31 mouse cellular contexts compared by ENCODE assay signal in genomic region chr15:101138675-101139074, GRCm38 (mm10). TPM values are rescaled to one million over a fixed set of nuclear protein-coding genes. Genes with fewer than 3 reads are reported as not detected.
"Had no signal": no experiment of that assay in that cellular context is flagged by ENCODE, and none has a peak within 500 bp of the region (broad histone marks: within the 10 kb centered on the region; RNA-seq: fewer than 3 reads in every experiment).

No protein-coding gene starts in this region.

- H3K4me3 ChIP-seq: limb, embryonic 10.5 days; limb, embryonic 13.5 days; liver, embryonic 12.5 days; liver, embryonic 15.5 days; midbrain, embryonic 12.5 days; midbrain, embryonic 15.5 days; neural tube, embryonic 12.5 days; neural tube, embryonic 15.5 days had no signal

- H3K36me3 ChIP-seq: liver, embryonic 12.5 days; liver, embryonic 15.5 days; midbrain, embryonic 12.5 days; midbrain, embryonic 15.5 days; neural tube, embryonic 12.5 days; neural tube, embryonic 15.5 days had no signal

- DNase-seq: kidney, adult 11 months; kidney, adult 8-10 months; kidney, postnatal 14 days; kidney, postnatal 4 days; layer of hippocampus, adult 9-11 months; liver; lung, adult 18-20 months; right cerebral cortex, adult 18-20 months; right cerebral cortex, postnatal 14 days; right cerebral cortex, postnatal 4 days; thymus, adult 2 months; thymus, postnatal 14 days; thymus, postnatal 4 days had no signal

- H3K4me2 ChIP-seq: liver, embryonic 12.5 days; liver, embryonic 15.5 days; midbrain, embryonic 12.5 days; midbrain, embryonic 15.5 days; neural tube, embryonic 15.5 days had no signal

- H3K27me3 ChIP-seq: limb, embryonic 13.5 days; midbrain, embryonic 15.5 days; neural tube, embryonic 12.5 days; neural tube, embryonic 15.5 days had no signal

- H3K9ac ChIP-seq: liver, embryonic 12.5 days; liver, embryonic 15.5 days; midbrain, embryonic 12.5 days; midbrain, embryonic 15.5 days; neural tube, embryonic 15.5 days had no signal

- H3K9me3 ChIP-seq: limb, embryonic 10.5 days; limb, embryonic 13.5 days; liver, embryonic 12.5 days; liver, embryonic 15.5 days; midbrain, embryonic 12.5 days; midbrain, embryonic 15.5 days; neural tube, embryonic 12.5 days; neural tube, embryonic 15.5 days had no signal

- H3K27ac ChIP-seq: liver, embryonic 12.5 days; liver, embryonic 15.5 days; macrophage; neural tube, embryonic 15.5 days; stomach, postnatal 0 days had no signal

- ATAC-seq: inflammation-experienced regulatory T-cells, adult 6 months; liver, embryonic 12.5 days; midbrain, embryonic 15.5 days had no signal

RNA-seq across cellular contexts. Expression of gene Ankrd33, which starts 23.1 kb away (rescaled TPM):
- total RNA-seq: layer of hippocampus, adult 18-20 months; layer of hippocampus, postnatal 25 days; left cerebral cortex, adult 18-20 months; left cerebral cortex, postnatal 25 days; megakaryocyte, adult 5-6 weeks had no signal
- polyA plus RNA-seq: inflammation-experienced regulatory T-cells, adult 6 months; kidney, embryonic 16.5 days; limb, embryonic 10.5 days; limb, embryonic 13.5 days; liver, embryonic 12.5 days; liver, embryonic 15.5 days; macrophage; midbrain, embryonic 12.5 days; midbrain, embryonic 15.5 days; neural tube, embryonic 12.5 days; neural tube, embryonic 15.5 days; stomach, embryonic 14.5 days; stomach, postnatal 0 days; thymus, adult 2 months had no signal
